Mouse (Mus musculus): ENCODE data around the gene Ttc7b. TPM values are rescaled to one million over a fixed set of nuclear protein-coding genes. Genes with fewer than 3 reads are reported as not detected.

Gene Ttc7b
- total RNA-seq, 2 experiments from 2014 or later: 224 to 230 TPM

DNA sequence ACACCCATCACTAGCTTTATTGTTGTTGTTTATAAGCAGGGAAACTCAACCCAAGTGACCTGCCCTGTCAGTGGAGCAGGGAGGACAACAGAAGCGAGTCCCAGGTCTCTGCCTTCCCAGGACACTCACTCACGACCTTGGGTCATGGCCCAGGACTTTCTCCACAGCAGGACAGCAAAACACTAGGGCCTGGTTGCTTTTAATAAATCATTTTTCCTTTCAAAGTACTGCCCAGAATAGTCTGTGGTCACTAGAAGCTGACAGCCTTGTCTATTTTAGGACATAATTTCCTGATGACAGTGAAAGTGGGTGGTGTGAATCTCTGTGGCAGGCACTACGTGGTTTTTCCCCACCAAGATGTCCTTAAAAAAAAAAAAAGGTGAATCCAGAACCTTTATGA, 7.6 kb upstream of the Ttc7b start:
- intact Hi-C loops (cut with DNase I): loop anchor here (2.0 kb wide), 1 partner anchor 41 kb away; no protein-coding TSS in a partner anchor
- no peak for DNase-seq (ENCODE audit: low spot score in 2 of 2)

DNA sequence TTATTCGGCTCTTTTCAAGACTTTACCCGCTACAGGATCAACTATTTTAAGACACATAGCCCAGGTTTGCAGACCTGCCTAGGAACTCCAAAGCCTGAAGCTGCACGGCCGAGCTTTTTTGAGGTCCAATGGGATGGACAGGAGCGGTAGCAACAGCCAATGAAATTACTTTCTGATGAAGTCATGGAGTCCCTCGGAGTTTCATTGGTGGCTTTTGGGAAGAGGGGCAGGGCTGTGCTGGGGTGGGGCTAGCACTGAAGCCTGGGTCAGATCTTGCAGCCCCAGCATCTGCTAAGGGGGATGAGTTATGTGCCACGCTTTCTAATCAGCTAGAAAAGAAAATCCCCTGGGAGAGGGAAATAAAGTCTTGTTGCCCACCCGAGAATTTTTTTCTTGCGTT, 7.1 kb upstream of the Ttc7b start:
- peak; percentile 79 to 95 for DNase-seq (ENCODE audit: low spot score in 2 of 2)
- intact Hi-C loops (cut with DNase I): loop anchor here (2.0 kb wide), 1 partner anchor 41 kb away; no protein-coding TSS in a partner anchor

DNA sequence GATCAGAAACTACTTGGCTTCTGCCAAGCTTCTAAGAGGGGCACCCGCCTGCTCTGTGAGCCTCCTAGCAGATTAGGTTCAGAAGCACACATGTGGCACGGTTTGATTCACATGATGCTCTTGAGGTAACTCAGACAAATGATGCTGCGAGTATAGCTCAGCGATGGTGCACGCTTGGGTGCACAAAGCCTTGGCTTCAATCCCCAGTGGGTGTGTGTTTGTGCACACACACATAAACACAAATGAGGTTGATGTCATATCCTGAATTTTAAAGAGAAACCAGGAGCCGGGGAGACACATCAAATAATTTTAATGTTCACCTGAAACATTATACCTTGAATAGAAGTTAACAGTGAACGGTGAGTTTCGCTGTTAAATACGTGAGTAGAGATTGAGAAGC, 6.6 kb upstream of the Ttc7b start:
- intact Hi-C loops (cut with DNase I): no loop called here
- DNase-seq (ENCODE audit: low spot score in 2 of 2): no peak

DNA sequence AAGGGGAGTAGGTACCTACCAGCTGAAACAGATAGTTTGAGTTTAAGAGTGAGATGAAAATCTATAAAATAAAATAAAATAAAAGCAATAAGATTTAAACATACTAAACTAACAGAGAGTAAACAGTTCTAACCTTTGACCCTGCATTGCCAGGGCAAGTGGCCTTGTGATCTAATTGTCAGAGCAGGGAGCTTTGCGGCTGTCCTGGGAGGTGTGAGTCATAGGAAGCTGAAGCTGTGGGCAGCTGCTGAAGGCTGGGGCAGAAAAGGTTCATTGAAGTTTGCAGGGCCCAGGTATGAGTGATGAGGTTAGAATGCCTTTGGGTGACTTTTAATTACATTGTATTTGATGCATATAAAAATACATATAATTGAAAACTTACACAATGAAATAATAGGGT, 5.3 kb upstream of the Ttc7b start:
- DNase-seq (ENCODE audit: low spot score in 2 of 2): no peak
- intact Hi-C loops (cut with DNase I): no loop called here

DNA sequence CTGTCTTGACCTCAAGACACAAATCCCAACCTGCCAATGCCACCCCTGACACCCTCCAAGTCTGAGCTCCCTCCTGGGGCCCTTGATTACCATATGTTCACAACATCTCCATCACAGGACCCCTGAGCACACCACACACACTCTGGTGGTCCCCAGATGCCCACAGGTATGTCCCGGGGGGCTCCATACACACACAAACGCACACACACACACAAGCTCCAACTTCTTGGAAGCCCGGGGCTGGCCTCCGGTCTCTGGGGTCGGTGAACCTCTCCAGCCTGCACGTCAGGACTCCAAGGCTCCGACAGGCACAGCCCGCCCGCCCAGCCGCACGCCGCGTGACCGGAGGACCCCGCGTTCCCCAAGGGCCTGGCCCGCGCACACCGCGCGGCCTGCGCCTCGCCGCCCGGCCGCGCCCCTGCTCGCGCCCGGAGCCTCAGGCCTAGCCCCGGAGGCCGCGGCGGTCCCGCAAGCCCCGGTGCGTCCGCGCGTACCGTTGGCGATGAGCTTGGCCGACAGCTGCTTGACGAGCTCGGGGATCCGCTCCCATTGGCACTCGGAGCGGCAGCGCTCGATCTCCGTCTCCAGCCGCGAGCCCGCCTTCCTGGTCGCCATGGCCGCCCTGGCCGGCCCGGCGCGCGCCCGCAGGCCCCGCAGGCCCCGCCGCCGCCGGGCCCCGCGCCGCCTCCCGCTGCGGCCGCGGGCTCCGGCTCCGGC, 391 bp downstream of the Ttc7b start:
- DNase-seq (ENCODE audit: low spot score in 2 of 2): peak in 1 of 2 experiments; percentile 55
- intact Hi-C loops (cut with DNase I): loop anchor here (5.0 kb wide), 1 partner anchor 318 kb away; no protein-coding TSS in a partner anchor

DNA sequence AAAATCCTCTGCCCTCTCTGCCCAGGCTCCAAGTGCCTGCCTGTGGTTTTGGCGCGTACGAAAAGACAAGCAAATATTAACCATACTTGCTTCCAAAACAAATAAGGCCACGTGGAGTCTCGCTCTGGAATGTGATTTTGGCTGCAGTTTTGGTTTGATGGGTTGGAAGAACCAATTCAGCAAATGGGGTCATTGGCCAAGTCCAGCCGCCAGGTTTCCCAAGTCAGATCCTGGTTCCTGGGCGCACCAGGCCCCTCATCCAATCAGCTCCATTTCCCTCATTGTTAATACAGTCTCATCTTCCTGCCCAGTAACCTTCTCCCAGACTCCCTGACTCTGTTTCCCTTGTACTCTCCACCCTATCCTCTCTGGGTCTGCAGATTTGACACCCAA, 946 bp downstream of the Ttc7b start:
- intact Hi-C loops (cut with DNase I): loop anchor here (5.0 kb wide), 1 partner anchor 317 kb away; no protein-coding TSS in a partner anchor
- DNase-seq (ENCODE audit: low spot score in 2 of 2): peak in 1 of 2 experiments; percentile 44

DNA sequence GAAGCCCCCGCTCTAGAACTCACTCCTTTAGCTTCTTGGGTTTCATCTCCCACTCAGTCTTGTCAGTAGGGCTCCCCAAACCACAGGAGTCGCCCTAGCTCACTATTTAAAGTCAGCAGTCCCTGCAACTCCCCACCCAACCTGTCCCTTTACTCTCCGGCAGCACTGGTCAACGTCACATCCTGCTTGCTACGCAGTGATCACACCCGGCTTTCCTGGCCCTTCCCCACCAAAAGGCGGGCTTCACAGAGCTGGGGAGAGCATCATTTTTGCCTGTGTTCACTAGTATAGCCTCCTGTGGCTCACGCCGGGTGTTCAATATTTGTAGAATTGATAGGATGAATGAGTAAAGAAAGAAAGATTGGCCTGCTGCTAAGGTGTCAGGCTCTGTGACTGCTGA, 3.3 kb downstream of the Ttc7b start:
- no peak for DNase-seq (ENCODE audit: low spot score in 2 of 2)
- intact Hi-C loops (cut with DNase I): no loop called here

DNA sequence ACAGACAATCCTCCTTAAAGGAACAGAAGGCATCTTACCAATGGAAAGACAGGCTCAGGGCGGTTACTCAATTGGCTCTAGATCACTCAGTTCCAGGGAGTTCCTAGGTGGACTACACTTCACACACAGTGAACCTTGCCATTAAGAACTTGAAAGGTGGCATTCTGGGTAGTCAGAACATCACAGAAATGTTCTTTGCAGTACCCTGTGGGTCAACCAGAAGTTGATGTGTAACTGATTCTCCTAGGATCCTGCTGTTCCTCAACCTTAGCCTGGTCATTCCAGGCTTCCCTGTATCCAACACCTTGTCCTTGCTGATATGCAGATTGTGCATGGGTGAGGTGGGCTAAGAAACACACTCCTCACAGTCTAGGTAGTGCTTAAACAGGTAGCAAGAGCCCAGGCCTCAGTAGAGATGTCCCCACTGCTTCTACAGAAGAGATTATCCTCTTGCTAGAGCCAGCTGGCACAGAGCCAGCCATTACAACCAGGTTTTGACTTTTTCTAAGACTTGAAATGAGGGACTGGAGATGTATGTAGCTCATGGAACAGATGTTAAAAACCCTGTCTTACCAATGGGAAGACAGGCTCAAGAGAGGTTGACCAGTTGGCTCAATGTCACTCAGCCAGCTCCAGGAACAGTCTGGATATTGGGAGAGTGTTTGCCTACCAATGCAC, 4.3 kb downstream of the Ttc7b start:
- intact Hi-C loops (cut with DNase I): no loop called here
- no peak for DNase-seq (ENCODE audit: low spot score in 2 of 2)

DNA sequence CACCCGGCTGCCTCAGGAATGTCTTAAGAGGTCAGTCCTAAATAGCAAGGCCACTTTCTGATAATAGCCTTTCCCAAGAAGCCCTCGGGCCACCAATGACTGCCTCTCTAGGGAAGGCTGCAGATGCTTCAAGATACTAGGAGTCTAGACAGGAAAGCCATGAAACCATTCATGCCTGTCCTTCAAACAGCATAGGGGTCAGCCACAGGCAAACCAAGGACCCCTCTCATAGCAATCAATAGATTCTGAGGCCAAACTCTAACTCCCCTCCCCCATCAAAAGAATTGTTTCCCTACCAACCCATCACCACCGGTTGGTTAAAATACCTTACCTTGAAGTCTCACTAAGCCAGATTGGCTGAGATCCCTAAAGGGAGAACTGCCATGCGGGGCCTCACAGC, 5.1 kb downstream of the Ttc7b start:
- DNase-seq (ENCODE audit: low spot score in 2 of 2): no peak
- intact Hi-C loops (cut with DNase I): no loop called here

DNA sequence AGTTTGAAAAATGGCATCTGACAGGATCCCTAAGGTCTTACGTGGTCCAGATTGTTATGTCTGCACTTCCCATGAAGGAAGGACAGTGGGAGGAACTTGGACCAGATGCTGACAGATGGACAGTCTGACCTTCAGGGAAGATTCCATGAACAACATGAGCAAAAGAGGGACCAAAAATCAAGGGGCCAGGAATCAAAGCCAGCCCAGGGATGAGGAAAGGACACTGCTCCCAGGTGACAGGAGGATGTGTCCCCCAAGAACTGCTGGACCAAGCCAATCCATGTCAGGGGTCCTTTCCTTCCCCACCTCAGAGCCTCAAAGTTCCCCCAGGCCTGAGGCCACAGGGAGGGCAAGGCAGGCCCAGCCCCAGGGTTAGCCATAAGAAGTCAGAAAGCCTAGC, 6.0 kb downstream of the Ttc7b start:
- no peak for DNase-seq (ENCODE audit: low spot score in 2 of 2)
- intact Hi-C loops (cut with DNase I): no loop called here

DNA sequence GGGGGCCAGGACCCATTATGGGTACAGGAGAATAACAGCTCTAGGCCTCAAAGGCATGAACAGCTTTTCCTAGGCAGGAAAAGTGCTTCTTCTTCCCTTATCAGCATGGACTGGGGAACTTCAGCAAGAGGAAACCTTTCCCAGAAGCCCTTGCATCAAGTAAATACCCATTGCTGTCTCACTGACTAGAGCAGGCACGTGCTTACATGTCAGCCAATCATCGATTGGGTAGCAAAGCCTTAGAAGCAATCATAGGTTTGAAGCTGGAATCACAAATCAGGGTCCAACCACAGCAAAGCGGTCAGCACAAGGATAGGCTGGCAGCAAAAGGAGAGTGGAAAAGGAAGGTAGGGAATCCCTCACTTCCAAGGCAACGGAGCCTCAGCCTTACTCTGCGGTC, 7.5 kb downstream of the Ttc7b start:
- intact Hi-C loops (cut with DNase I): no loop called here
- no peak for DNase-seq (ENCODE audit: low spot score in 2 of 2)

DNA sequence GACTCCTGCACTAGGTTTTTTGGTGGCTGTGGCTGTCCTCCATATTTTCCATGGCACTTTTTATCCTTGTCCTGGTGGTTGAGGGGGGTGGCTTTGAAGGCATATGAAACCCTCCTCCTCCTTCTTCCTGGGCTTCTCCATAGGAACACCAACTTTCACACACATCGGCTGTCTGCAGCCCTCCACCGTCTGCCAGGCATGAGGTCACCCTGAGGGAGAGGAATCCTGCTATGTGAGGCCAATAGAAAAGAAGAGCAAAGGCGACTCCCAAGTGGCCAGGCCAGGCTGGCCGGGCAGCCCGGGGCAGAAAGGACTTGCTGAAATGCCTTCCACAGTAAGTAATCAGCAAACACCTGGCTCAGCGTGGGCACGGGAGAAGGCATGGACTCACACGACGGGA, 8.0 kb downstream of the Ttc7b start:
- DNase-seq (ENCODE audit: low spot score in 2 of 2): no peak
- intact Hi-C loops (cut with DNase I): no loop called here

DNA sequence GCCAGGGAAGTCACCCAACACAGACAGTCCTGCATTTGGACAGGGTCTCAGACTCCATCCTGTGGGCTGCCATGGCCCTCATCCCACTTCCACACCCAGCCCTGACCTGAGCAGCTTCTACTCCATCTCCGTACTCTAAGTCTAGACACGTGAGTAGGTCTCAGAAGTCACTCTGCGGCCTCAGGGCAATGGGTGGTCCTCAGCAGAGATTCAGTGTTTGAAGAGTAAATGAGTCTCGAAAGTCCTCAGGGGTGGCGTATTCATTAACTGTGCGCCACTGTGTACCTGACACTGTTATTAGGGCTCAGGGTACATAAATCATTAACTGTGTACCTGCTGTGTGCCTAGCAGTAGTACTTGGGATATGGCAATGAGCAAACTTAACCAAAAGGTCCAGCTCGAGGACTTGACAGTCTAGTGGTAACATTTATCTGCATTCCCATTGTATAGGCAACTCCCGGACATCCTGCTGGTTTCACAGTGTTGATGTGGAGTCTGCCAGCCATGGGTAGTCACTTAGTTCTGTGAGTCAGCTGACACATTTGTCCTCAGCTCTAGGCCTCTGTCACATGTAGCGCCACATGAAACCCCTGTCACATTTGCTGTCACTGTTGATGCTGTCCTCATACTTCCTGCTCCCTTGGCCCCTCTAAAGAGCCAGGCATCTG, 10.9 kb downstream of the Ttc7b start:
- intact Hi-C loops (cut with DNase I): no loop called here
- DNase-seq (ENCODE audit: low spot score in 2 of 2): no peak

DNA sequence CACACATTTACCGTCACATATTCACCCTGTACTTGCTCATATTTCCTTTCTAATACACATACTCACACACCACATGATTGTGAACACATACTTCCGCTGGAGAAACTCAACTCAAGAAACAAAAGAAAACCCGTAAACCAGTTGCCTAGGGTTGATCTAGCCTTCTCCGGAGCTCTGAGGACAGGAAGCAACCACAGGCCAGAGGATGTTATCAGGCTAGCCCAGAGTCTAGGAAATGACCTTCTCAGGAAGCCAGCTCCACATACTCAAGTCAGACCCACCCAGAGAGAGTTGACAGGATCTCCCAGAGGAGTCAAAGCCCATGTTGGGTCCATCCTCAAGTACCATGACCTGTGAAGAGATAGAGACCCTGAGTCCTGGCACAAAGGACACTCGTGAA, 12.0 kb downstream of the Ttc7b start:
- intact Hi-C loops (cut with DNase I): no loop called here
- no peak for DNase-seq (ENCODE audit: low spot score in 2 of 2)

DNA sequence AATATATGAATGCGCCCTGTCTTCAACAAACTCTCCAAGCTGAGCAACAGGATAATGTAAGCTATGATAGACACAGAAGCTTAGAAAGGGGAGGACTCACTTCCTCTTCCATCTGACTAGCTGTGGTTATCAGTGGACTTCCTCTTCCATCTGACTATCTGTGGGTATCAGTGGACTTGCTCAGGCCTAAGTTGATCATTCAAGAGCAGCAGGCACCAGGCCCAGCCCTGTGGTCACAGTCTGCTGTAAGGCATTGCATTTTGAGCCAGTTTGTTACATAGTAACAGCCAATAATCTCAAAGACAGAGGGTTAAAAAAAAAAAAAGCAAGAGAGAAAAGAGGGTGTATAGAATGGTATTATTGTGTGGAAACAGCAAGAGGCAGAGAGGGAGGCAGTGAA, 15.1 kb downstream of the Ttc7b start:
- no peak for DNase-seq (ENCODE audit: low spot score in 2 of 2)
- intact Hi-C loops (cut with DNase I): no loop called here

DNA sequence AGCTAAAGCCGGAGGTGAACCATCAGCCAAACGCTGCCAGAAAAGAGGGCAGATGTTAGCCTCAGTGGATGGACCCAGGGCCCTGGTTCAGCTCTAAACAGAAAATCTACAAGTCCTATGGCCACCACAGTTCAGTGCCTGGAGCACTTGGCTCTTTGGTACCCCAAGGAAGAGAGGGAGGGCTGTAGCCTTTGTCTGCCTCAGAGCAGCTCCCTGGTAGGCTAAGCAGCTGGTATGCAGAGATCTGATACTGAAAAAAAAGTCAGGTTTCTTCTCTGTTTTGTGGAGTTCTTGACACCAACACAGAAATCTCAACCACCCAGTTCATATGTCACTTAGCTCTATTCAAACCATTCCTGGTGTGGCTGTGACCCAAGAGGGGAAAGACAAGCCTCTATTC, 16.0 kb downstream of the Ttc7b start:
- intact Hi-C loops (cut with DNase I): no loop called here

DNA sequence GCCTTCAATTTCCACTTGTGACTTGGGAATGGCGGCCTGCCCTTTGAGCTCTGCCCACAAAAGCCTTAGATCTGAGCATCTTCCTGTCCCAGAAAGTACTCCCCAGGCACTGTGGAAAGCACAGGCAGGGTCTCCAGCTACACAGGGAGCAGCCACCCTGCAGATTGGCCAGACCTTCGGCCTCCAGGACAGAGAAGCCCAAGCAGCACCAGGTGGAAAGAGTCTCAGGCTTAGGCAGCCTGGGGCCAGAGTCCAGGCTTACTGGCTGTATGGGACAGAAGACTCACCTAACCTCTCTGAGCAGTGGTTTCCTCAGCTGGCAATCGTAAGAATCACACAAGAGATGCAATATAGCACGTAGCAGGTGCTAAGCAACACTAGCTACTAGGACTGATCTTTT, 17.0 kb downstream of the Ttc7b start:
- intact Hi-C loops (cut with DNase I): no loop called here

More for the DNA sequence above, 16.0 kb downstream of the Ttc7b start:
- DNase-seq (ENCODE audit: low spot score in 2 of 2): no peak

DNA sequence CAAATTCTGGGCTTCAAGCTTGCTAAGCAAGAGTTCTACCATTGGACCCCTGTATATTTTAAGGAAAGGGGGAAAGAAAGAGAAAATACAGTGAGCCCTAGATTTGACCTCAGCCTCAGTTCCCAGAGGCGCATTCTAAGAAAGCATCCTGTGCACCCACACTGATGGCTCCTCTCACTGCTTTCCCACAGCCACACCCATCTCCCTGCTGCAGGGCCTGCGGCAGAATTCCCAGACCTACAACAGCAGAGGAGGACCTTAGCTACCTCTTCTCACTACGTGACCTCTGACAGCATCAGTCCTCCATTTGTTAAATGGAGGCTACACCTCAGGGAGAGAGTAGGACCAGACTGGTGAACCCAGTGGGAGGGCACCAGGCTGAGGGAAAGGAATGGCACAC, 18.1 kb downstream of the Ttc7b start:
- intact Hi-C loops (cut with DNase I): no loop called here
- DNase-seq (ENCODE audit: low spot score in 2 of 2): no peak

More for the DNA sequence above, 17.0 kb downstream of the Ttc7b start:
- no peak for DNase-seq (ENCODE audit: low spot score in 2 of 2)

DNA sequence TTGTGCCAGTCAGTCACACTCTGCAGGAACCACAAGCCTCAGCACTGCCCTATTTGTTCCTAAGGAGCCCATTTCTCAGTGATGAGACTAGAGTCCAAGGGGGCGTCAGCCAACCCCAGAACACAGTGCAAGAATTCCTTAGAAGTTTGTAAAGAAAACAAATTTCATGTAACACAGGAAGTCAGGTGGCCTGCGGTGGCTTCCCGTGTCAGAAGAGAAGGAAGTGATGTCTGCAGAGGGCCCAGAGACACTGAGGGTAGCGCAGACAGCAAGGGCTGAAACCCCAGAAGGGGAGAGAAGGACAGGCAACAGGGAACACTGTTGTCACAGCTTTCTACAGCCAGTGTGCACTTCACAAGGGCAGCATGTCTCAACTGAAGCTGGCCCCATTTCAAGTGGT, 19.4 kb downstream of the Ttc7b start:
- intact Hi-C loops (cut with DNase I): no loop called here
- DNase-seq (ENCODE audit: low spot score in 2 of 2): no peak

DNA sequence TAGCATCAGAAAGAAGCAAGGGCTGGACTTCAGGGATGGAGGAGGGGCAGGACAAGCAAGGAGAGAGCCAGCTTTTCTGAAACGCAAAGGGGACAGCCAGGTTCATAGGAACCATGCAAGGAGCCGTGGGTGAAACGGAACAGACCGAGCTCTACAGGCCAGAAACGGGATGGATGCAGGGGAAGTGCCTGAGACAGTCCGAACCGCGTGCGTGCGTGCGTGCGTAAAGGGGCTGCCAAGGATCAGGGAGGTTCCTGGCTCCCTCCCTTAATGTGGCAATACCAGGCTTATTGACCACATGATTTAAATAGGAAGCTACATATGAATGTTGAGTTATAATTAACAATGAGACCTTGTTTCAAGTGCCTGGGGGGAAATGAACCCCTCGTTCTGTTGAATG, 21.2 kb downstream of the Ttc7b start:
- intact Hi-C loops (cut with DNase I): no loop called here
- no peak for DNase-seq (ENCODE audit: low spot score in 2 of 2)

DNA sequence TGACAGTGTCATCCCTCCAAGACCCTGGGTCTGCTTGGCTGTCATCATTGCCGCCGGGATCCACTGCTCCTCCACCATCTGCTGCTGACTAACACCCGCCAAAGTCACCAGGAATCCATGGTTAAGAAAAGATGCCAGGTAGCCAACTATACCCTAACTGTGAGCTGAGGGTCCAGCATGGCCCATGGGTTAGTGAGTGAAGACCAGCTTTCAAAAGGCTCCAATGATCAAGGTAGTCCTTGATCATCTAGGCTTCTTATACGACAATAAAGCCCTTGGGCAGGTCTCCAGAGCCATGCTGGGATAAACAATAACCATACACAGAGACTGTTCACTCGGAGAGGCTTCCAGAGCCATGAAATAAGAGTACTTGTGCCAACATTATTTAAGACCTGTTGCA, 22.6 kb downstream of the Ttc7b start:
- no peak for DNase-seq (ENCODE audit: low spot score in 2 of 2)
- intact Hi-C loops (cut with DNase I): no loop called here

All from left cerebral cortex, postnatal 25 days (tissue).